Mouse (Mus musculus): Measurements from ENCODE around the gene Rtf2.

The Rtf2 gene

GRCm38 (mm10) chr2:172439843-172440639 lies at the start of gene Rtf2:
Gene Rtf2, plus strand, starts transcription at chr2:172440556.
- DNase-seq: peak; percentile 99 to 100

DNA sequence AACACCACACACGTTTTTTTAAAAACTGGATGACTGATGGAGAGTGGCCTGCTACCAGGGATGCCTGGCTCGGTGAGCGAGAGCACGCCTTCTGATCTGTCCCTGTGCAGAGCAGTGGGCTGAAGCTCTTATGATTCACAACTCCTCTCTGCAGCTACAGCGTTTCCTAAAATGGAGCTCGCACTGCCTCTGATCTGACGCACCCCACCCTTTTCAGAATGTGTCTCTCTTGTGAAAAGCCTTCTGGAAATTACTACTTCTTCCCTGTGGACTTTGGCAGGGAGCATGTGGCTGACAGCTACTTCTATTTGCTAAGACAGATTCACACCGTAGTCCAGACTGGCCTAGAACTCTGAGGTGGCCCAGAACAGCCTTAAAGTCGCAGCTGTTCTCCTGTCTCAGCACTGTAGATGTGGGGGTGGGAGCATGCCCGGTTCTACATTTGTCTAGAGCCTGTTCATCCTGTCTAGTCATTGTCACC lies 48.3 kb upstream of the Rtf2 start:
- DNase-seq: no peak

DNA sequence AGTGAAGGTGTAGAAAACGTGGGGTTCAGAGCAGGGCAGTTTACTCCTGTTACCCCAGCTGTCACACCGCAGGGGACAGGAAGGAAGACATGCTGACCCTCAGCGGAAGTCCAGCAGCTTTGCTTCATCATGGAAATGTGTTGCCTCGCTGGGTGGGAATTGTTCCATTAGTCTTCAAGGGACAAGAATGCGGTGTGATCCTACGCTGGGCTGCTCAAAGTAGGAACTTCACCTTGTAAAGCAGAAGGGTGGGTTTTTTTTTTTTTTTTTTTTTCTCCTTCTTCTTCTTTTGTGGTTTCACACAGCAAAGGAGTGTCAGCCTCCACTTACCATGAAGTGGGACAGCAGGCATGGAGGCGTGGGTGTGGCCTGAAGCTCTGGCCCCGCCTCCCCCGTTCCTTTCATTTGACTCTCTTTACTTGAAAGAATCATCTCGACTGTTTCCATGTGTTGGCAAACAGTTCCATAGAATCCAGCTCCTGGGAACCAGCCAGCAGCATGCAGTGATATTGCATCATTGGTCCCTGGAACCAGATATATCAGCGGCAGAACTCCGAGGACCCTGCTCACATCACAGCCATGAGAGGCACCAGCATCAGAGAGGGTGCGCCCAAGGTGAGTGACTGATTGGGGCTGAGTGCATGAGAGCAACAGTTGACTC lies 46.8 kb upstream of the Rtf2 start, which contains the start of gene Cass4:
Cass4 (plus strand) TSS at position 404 of the 661 bp plus-strand sequence.
- DNase-seq: peak in 1 of 2 experiments; percentile 18

- DNase-seq: no peak
Measured at GRCm38 (mm10) chr2:172394052-172394392, 46.3 kb upstream of the Rtf2 start.

- DNase-seq: no peak
Measured at GRCm38 (mm10) chr2:172394671-172395070, 45.7 kb upstream of the Rtf2 start.

DNA sequence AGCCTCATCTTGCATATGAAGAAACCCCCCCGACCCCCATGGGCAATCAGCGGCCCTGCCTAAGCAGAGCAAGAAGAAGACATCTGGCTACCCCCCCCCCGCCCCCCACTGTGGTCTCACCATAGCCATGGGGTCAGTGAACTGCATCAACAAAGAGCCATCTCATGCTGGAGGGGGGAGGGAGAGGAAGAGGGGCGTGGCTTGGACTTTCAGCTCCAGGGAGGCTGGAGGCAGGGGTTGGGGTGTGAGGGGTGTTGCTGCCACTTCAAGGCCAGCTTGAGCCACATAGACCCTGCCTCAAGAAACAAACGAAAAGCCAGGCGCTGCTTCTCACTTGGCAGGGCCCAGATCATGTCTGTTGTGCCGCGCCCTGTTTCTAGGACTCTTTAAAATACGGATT lies 44.4 kb upstream of the Rtf2 start:
- no peak for DNase-seq

- no peak for DNase-seq
Measured at GRCm38 (mm10) chr2:172399901-172400300, 40.5 kb upstream of the Rtf2 start.

DNA sequence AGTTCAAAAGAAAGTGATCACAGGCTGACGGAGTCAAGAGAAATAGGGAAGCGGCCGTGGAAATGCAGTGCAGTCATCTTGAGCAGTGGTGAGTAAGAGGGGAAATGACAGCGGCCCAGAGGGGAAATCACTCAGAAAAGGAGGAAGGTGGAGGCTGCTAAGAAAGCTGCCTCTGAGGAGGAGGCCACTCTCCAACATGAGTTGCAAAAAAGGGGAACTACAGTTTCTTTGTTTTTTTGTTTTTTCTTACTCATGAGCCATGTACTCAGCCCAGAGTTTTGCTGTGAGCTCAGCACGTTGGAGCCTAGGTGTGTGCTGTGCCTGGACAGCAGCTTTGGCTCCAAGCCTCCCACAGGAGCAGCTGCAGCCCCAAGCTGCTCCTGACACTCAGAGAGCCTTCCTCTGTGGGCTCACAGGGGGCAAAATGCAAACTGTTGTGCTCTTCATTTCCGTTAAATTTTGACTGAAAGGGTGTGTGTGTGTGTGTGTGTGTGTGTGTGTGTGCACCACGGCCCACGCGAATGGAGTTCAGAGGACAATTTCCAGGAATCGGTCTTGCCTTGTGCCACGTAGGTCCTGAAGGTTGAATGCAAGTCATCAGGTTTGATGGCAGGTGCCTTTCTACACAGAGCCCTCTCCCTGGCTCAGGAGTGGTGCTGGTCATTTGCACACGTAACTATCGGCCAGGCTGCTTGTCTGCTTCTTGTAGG lies 39.1 kb upstream of the Rtf2 start:
- DNase-seq: no peak

- no peak for DNase-seq
Measured at GRCm38 (mm10) chr2:172404239-172404638, 36.1 kb upstream of the Rtf2 start.

GRCm38 (mm10) chr2:172405011-172405410 lies 35.3 kb upstream of the Rtf2 start:
- DNase-seq: no peak

- no peak for DNase-seq
Measured at GRCm38 (mm10) chr2:172406173-172406572, 34.2 kb upstream of the Rtf2 start.

- DNase-seq: no peak
Measured at GRCm38 (mm10) chr2:172407499-172407898, 32.9 kb upstream of the Rtf2 start.

DNA sequence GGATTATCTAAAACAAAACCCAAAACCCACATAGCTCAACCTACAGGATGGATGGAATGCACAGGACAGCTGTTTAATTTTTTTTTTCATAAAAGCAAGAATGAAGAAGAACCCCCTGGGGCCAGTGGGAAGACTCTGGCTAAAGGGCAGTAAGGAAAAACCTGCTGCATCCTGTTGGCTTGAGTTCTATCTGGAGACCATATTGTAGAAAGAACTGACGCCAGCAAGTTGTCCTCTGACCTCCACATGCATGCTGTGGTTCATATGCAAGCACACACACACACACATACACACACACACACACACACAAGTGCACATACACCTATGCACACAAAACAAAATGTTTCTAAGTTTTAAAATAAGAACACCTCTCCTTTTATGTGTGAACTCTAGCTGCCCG lies 29.7 kb upstream of the Rtf2 start:
- DNase-seq: no peak

DNA sequence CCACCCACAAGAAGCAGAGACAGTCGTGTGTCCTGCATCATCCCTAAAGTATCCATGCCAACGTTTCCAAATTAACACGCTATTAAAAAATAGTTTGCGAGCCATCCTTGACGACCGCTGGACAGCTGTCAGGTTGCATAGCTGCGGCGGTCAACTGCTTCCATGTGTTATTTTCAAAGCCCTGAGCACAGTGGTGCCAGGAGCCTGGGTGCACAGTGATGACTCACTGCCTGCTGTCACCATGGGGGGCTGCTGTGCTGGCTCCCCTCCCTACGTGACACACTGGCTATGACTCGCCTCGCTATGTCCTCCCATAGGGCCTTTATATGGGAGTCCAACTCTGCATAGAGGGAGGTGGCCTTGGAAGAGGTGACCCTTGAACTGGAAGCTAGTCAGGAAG lies 29.3 kb upstream of the Rtf2 start:
- DNase-seq: no peak

DNA sequence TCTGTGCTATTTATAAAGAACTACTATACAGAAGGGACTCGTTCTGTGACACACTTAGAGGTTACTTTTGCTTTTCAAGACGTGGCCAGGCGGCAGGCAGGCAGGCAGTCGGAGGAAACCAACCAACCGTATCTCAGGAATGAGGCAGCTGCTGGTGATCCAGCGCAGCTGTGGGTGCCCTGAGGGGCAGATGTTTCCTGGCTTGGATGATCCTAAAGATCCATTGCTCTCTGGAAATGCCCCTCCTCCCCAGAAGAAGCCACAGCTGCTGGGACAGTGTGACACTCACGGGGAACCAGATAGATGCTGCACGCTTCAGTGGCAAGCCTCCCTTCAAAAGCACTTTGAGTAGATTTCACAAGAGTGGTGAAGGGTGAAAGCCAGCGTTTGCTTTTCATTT lies 27.9 kb upstream of the Rtf2 start:
- DNase-seq: peak; percentile 24 to 43

DNA sequence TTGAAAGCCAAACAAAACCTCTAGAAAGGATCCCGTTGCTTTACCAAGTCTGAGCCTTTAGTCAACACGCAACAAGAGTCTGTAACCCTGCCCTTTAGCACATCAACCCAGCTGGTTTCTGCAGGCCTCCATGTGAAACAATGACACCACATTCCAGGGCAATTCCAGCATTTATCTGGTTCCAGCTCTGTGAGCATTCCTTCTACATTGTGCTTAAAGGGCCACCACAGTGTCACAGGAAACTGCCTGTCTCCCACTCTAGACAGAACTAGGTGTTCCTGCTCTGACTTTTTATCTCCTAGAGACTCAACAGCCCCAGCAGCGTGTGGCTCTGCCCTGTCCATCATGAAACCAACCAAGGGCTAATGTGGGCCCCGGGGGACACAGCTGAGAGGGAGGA lies 27.1 kb upstream of the Rtf2 start:
- no peak for DNase-seq

DNA sequence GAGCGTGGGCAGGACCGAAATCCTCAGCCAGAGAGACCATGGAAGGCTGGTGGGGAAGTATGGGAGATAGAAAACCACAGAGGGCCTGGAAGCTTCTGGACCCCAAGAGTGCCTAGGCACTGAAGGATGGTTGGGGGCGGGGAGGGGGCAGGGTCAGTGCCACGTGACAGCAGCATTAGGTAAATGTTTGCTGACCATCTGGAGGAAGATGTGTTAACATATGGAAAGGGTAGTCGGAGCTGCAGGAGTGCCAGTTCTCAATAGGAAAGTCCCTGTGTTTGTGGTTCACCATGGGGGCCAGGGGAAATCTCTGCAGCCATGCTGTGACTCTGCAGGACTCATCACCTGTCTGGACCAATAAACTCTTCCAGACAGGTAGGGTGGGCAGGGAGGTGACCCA lies 26.5 kb upstream of the Rtf2 start:
- no peak for DNase-seq

DNA sequence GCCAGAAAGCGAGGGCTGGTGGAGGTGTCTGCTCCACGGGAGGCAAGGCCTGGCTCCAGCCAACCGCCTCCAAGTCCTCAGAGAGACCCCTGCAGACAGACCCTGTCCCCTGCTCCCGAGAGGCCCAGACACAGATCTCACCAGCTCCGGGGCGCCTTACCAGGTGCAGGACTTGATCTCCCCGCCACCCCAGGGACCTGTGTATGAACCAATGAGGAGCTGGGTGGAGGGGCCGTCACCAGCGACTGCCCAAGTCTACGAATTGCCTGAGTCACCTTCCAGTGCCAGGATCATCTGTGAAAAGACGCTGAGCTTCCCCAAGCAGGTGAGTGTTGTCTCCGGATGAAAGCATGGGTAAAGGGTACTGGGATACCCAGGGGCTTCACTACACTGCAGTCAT lies 24.1 kb upstream of the Rtf2 start:
- DNase-seq: peak in 1 of 2 experiments; percentile 41

- no peak for DNase-seq
Measured at GRCm38 (mm10) chr2:172416876-172417275, 23.5 kb upstream of the Rtf2 start.

- no peak for DNase-seq
Measured at GRCm38 (mm10) chr2:172418208-172418607, 22.1 kb upstream of the Rtf2 start.

DNA sequence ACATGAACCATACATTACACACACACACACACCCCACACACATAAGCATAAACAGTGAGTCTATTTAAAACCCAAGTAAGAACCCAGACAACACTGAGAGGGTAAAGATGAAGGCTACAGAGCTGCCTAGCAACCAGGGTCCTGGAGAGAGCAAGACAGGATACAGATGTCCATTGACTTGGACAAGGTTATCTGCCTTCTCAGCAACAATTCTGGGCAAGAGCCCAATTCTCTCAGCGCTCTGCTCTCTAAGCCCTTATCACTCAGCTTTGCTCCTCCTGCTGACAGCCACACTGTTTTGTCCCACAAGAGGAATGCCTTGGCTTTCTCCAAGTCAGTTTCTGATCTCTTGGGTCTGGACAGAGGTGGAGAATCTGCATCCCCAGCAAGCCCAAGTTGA lies 9.7 kb upstream of the Rtf2 start:
- DNase-seq: peak; percentile 43 to 45

- DNase-seq: no peak
Measured at GRCm38 (mm10) chr2:172433746-172434145, 6.6 kb upstream of the Rtf2 start.

DNA sequence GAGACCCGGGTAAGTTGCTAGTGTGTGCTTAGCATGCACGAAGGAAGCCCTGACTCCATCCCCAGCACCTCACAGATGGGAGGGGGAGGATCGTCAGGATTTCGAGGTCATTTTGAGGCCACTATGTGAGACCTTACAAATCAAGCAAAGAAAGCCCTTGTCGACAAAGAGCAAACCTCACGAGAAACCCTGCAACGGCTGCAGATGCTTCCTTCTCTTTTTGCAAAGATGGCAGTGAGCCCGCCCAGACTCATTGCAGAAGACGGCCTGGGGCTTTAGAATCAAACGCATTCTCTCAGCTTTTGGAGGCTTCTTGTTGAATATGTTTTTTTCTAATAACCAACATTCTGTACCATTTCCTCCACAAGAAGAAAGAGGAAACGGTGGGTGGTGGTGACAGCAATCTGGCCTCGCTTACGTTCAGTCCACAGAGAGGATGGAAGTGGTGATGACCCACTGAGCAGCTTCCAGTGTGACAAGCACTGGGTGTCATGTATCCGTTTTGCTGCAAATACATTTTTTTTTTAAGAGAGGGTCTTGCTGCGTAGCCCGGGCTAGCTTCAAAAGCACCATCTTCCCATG lies 2.9 kb upstream of the Rtf2 start:
- DNase-seq: no peak
